Mouse (Mus musculus) liver, postnatal 0 days (tissue): Measurements from ENCODE around the gene Cstf3. TPM values are rescaled to one million over a fixed set of nuclear protein-coding genes. Genes with fewer than 3 reads are reported as not detected.

Source experiments
- ATAC-seq: fragments of 200-750 bp; cut with Nextera tagmentation; 2 replicates; pipeline ENCODE4 v1.8.0; 2017; ENCODE audit warnings: mild to moderate bottlenecking, moderate library complexity
- DNase-seq: peaks from one replicate; pipeline ENCODE4 v3.0.0-alpha.2; 2016
- H3K27ac ChIP-seq: fragments of 300-500 bp; sonication (generic); 2 replicates; pipeline ENCODE4 v1.5.1; 2014; ENCODE audit warnings: antibody characterized with exemption, moderate library complexity, mild to moderate bottlenecking, low read depth
- H3K27me3 ChIP-seq: fragments of 300-500 bp; sonication (generic); 2 replicates; pipeline ENCODE4 v1.6.1; 2014; ENCODE audit warnings: low read length, control low read depth, mixed read lengths; ENCODE audit not compliant: insufficient read depth
- H3K36me3 ChIP-seq: fragments of 300-500 bp; sonication (generic); replicated peaks from 2 replicates; pipeline ENCODE4 v1.6.1; 2014; ENCODE audit warnings: mild to moderate bottlenecking, control low read depth, low read length, moderate library complexity, mixed read lengths; ENCODE audit not compliant: insufficient read depth
- H3K4me1 ChIP-seq: fragments of 300-500 bp; sonication (generic); 2 replicates; pipeline ENCODE4 v1.6.1; 2014; ENCODE audit warnings: antibody characterized with exemption, mild to moderate bottlenecking, control low read depth; ENCODE audit not compliant: insufficient read depth
- H3K4me2 ChIP-seq: fragments of 300-500 bp; sonication (generic); 2 replicates; pipeline ENCODE4 v1.6.1; 2014; ENCODE audit warnings: low read depth, mild to moderate bottlenecking, low read length, moderate library complexity, mixed read lengths
- H3K4me3 ChIP-seq: fragments of 300-500 bp; sonication (generic); 2 replicates; pipeline ENCODE4 v1.5.1; 2014; ENCODE audit warnings: low read depth, low read length
- H3K9ac ChIP-seq: fragments of 300-500 bp; sonication (generic); replicated peaks from 2 replicates; pipeline ENCODE4 v1.6.1; 2014; ENCODE audit warnings: mild to moderate bottlenecking, moderate library complexity
- H3K9me3 ChIP-seq: fragments of 300-500 bp; sonication (generic); 2 replicates; pipeline ENCODE4 v1.6.1; 2016; ENCODE audit warnings: mild to moderate bottlenecking, control low read depth, low read length, mixed read lengths
- CTCF ChIP-seq: sonication (generic); IDR thresholded peaks from 2 replicates; pipeline ENCODE4 v1.5.1; 2016; ENCODE audit warnings: antibody characterized with exemption, low read depth
- EP300 ChIP-seq: IDR thresholded peaks from 2 replicates; pipeline ENCODE4 v1.6.1; 2016; ENCODE audit warnings: antibody characterized with exemption, low read depth, mild to moderate bottlenecking
- WGBS: fragments of 180-500 bp; shearing (Covaris S2); extraction: QIAGEN DNeasy Blood & Tissue Kit; methylation state at CpG from one replicate; pipeline ENCODE4 v1.1.7; 2014; ENCODE audit not compliant: insufficient replicate concordance; 5-methylcytosine and 5-hydroxymethylcytosine counted together
- polyA plus RNA-seq: library from polyadenylated mRNA; unstranded; fragments of >200 nt; fragmentation: Nextera tagmentation; extraction: Ambion mirVana; gene quantifications from 2 replicates; pipeline ENCODE4 v1.2.1, GENCODE M21; 2015

Gene Cstf3
- polyA plus RNA-seq, 1 experiment from 2014 or later, result 23.0 TPM

DNA sequence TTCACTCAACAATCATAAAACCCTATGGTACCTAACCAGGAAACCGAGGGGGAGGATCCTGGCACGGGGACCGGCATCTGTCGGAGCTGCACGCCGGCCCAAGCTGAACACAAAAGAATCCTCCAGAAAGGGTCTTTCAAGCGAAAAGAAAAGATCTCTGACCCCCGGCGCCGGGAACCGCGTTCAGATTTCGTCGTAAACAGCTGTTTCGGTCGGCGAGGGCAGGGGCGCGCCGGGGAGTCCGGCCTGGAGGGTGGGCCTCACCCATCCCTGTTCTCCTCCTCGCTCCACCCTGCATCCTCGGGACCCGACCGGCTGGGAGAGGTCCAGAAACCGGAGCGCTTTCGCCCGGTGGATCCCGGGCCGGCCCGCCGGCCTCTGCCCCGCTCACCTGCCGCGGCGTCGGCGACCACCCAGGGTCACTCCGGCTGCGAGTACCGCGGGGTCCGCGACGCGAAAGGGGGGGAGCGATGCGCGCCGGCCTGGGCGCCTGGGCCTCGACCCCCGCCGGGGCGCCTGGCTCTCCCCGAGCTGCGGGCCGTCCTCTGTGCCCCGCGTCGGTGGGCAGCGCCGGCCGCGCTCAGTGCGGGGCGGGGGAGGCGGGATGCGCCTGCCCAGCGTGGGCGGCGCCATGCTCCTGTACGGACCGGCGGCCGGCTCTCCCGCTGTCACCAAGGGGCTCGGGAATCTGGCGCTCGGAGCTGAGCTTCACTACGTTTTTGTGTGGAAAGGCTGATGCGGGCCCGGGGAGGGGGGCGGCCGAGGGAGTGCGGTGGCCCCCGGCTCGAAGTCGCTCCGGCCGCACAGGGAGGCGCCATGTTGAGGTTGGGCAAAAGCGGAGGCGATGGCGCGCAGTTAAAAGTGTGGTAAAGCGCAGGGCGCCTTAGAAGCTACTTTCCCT, 121.5 kb downstream of the Cstf3 start, which contains the start of gene Tcp11l1:
Gene Tcp11l1 (minus strand): TSS at position 585 of the 901 bp plus-strand sequence.
- peak within 1 kb of the TSS; percentile 64 for H3K4me2 ChIP-seq
- DNase-seq, result peak; percentile 52

GRCm38 (mm10) chr2:104712486-104712809, 122.1 kb downstream of the Cstf3 start:
- 3% methylated on average over 7 of the region's 7 CpGs for WGBS
- no peaks in the 10 kb centered on the region for H3K9me3 ChIP-seq
- H3K4me1 ChIP-seq, result peaks cover 3% of the 10 kb centered on the region; the same call in 1 of the 2 replicates
- peak overlapping the region; percentile 70 for H3K9ac ChIP-seq
- no peaks in the 10 kb centered on the region for H3K27me3 ChIP-seq
- ATAC-seq, result peak; percentile 33; the same call in 1 of the 2 replicates
- TF ChIP-seq EP300 (no peak), CTCF (no peak)
- peak overlapping the region; percentile 64 for H3K4me2 ChIP-seq
- DNase-seq, result no peak
- no peaks in the 10 kb centered on the region for H3K36me3 ChIP-seq
- peak overlapping the region; percentile 69 for H3K4me3 ChIP-seq
- H3K27ac ChIP-seq, result peak overlapping the region; percentile 44

More for the DNA sequence above, 121.5 kb downstream of the Cstf3 start, which contains the start of gene Tcp11l1:
- Histone ChIP-seq H3K9me3 (no peaks in the 10 kb centered on the region), H3K27ac (peak within 1 kb of the TSS; percentile 44), H3K4me1 (peaks cover 3% of the 10 kb centered on the region; the same call in 1 of the 2 replicates), H3K4me3 (peak within 1 kb of the TSS; percentile 69), H3K36me3 (no peaks in the 10 kb centered on the region), H3K27me3 (no peaks in the 10 kb centered on the region), H3K9ac (peak within 1 kb of the TSS; percentile 70)
- under 1% methylated on average over 60 of the region's 99 CpGs for WGBS
- peak; percentile 83 for ATAC-seq
- TF ChIP-seq CTCF (no peak), EP300 (no peak)

DNA sequence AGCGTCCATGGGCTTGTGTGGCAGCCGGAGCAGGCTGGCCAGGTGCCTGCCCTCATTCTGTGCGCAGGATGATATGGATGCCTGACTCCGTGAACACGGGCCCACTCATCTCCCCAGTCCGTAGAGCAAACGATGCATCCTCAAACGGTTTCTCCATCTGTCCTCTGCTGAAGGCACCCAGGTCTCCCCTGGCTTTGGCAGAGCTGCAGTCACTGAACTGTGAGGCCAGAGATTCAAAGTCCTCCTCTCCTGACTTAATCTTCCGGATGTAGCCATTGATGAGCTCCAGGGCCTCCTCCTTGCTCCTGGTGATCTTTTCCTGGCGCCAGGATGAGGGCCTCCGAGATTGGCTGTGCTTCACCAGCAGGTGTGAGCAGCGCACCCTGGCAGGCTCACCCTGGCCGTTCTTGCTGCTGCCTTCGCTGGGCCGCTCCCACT, 124.0 kb downstream of the Cstf3 start:
- no peaks in the 10 kb centered on the region for H3K36me3 ChIP-seq
- no peak overlapping the region for H3K27ac ChIP-seq
- DNase-seq, result no peak
- H3K27me3 ChIP-seq, result no peaks in the 10 kb centered on the region
- no peak for ATAC-seq
- no peak overlapping the region for H3K4me2 ChIP-seq
- H3K9ac ChIP-seq, result no peak overlapping the region
- no peak overlapping the region for H3K4me3 ChIP-seq
- TF ChIP-seq EP300, result no peak
- TF ChIP-seq CTCF, result no peak
- 69% methylated on average over 15 of the region's 15 CpGs for WGBS
- no peaks in the 10 kb centered on the region for H3K9me3 ChIP-seq
- H3K4me1 ChIP-seq, result peaks cover 3% of the 10 kb centered on the region; the same call in 1 of the 2 replicates

Other genes with a start within 250 kb of the Cstf3 start
- gene D430041D05Rik, start 179.5 kb upstream of the Cstf3 start, polyA plus RNA-seq, result 0.05 TPM in 1 of 2 replicates, not detected in the other
- gene Hipk3, start 96.1 kb upstream of the Cstf3 start, polyA plus RNA-seq, result 6.0 and 6.3 TPM in 2 replicates
- gene Tcp11l1, start 121.6 kb downstream of the Cstf3 start, polyA plus RNA-seq, result 10.5 and 12.1 TPM in 2 replicates
- gene Pin1rt1, start 125.9 kb downstream of the Cstf3 start, polyA plus RNA-seq, result not detected in 2 replicates
- gene Depdc7, start 152.4 kb downstream of the Cstf3 start, polyA plus RNA-seq, result 20.6 and 21.6 TPM in 2 replicates
- gene Qser1, start 226.2 kb downstream of the Cstf3 start, polyA plus RNA-seq, result 1.2 TPM in 2 replicates